Mouse (Mus musculus) frontal cortex, postnatal 36 days (tissue): ENCODE measurements at regions not wholly inside any gene's neighbourhood (a gene's known extent, or its start where the extent isn't known, plus 50 kb on each side); places are given as distances from the start of the nearest gene placed in this dataset.

Experiments
- DNase-seq, 2 experiments: peaks; one replicate each; pipeline ENCODE4 v3.0.0; 2022; ENCODE audit warnings: low spot score in 2 of 2

DNA sequence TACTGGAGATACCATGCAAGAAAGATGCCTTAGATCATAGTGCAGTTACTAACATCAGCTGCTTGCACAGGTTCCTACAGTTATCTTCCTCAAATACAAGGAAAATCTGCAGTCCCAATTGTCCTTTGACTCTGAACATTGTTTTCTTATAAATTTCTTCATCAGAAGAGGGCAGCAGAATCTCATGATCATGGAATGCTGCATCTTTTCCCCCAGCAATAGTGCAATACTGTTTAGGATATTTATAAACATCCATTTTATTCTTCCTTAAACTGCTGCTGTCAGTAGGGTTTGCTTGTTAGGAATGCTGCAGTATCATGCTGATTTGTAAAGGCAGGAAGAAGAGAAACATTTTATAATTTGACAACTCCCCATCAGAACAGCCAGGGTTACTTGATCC lies 1088.7 kb downstream of the Otol1 start:
- DNase-seq: peak in 1 of 2 experiments; percentile 8

DNA sequence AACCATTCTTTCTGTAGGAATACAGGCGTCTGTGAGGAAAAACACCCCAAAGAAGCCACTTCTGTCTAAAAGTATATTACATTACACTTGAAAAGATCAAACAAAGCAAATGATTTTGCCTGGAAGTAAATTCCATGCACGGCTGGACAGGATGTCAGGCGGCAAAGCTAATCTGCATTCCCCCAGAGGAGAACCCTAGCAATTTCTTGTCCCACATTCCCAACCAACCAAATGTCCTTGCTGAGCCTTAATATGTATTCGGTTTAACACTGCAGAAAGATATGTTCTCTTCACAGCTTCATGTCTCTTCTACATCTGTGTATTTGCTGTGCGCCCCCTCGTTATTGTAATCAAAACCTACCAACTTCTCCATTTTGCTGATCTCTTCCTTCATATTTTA lies 1096.1 kb downstream of the Otol1 start:
- DNase-seq: no peak

GRCm38 (mm10) chr3:71145262-71145661 lies 1137.8 kb downstream of the Otol1 start:
- no peak for DNase-seq
